Mouse (Mus musculus) layer of hippocampus, adult 11-12 months (tissue): ENCODE data around the gene Exosc10.

ENCODE experiments used
- DNase-seq: peaks from one replicate; pipeline ENCODE4 v3.0.0; 2022; ENCODE audit warnings: low spot score

The Exosc10 gene

GRCm38 (mm10) chr4:148570693-148571295, 12.6 kb downstream of the Exosc10 start:
- no peak for DNase-seq

DNA sequence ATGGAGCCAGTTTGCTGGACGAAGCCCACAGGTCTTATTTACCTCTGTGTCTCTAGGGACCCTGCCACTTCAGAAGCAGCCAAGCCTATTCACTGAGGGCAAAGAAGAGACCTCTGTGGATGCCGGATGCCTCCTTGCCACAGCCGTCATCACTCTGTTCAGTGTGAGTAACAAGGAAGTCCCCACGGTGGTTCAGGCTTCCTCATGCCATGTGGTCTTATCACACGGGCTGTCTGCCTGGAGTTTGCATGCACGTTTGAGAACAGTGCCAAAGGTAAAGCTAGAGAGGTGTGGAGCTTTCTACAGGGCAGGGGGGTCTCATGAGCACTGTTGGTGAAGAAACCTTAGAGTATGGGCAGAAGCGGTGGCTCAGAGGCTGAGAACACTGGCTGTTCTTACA, 15.0 kb downstream of the Exosc10 start:
- DNase-seq, result no peak

- no peak for DNase-seq
Observed at GRCm38 (mm10) chr4:148580765-148581164, 22.5 kb downstream of the Exosc10 start.

GRCm38 (mm10) chr4:148581422-148581821, 23.2 kb downstream of the Exosc10 start:
- DNase-seq, result no peak

DNA sequence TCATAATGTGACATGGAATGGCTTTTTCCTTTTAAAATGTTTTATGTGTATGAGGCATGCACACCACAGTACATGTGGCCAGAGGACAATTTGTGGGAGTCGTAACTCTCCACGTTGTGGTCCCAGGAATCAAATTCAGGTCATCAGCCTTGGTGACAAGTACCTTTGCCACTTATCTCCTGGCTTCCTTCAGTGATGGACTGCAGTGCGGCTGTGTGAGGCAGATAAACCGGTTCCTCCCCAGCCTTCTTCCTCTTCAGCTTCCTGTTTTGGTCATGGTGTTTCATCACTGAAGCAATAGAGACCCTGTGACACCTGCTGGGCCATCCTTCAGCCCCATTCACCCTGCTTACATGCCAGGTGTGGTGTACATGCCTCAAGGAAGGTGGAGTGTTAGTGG, 25.0 kb downstream of the Exosc10 start:
- no peak for DNase-seq

- no peak for DNase-seq
Observed at GRCm38 (mm10) chr4:148586648-148587047, 28.4 kb downstream of the Exosc10 start.

- peak; percentile 41 for DNase-seq
Observed at GRCm38 (mm10) chr4:148588793-148589192, 30.6 kb downstream of the Exosc10 start.

DNA sequence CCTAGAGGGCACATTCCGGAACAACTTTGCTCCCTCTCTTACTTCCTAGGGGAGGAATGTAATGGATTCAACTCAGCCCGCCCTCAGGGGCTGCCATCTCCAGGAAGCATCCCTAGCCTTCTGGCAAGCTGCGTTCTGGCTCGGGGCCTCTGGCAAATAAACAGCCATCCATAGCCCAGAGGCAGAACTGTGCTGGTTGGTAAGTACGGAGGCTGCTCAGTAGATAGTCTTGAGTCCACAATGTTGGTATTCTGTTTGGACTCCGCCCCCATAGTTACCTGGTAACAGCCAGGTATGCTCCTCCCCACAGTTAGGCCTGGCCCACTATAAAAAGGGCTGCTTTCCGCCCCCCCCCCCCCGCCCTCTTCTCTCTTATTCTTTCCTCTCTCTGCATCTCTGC, 31.3 kb downstream of the Exosc10 start:
- DNase-seq, result no peak

GRCm38 (mm10) chr4:148590421-148591170, 32.4 kb downstream of the Exosc10 start:
- no peak for DNase-seq

- peak; percentile 99 for DNase-seq
Observed at GRCm38 (mm10) chr4:148591171-148591630, 33.0 kb downstream of the Exosc10 start, which contains the start of gene Srm. Gene Srm (plus strand): TSS chr4:148591503.

DNA sequence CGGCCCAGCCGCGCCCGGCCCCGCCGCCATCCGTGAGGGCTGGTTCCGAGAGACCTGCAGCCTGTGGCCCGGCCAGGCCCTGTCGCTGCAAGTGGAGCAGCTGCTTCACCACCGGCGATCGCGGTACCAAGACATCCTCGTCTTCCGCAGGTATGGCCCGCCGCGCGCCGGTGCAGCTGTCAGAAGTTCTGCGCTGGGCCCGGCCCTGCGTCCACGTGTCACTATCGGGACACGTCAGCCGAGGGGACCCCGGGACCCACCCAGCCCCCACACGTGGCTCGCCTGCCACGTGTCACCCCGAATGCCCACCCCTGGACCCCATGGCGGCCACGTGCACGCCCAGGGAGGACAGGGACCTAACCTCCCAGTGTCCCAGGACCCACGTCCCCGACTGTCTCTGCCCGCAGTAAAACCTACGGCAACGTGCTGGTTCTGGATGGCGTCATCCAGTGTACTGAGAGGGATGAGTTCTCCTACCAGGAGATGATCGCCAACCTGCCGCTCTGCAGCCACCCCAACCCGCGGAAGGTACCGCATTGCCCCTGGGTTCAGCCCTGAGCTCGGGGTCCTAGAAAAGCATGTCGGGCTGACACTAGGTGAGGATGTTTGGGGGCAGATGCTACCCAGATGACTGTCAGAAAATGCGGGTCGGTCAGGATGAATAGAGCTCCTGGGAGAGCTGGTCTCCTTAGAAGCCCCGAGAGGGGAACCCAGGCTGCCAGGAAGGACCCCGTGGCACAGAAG, 33.6 kb downstream of the Exosc10 start:
- no peak for DNase-seq

GRCm38 (mm10) chr4:148593996-148594395, 35.8 kb downstream of the Exosc10 start:
- DNase-seq, result no peak

DNA sequence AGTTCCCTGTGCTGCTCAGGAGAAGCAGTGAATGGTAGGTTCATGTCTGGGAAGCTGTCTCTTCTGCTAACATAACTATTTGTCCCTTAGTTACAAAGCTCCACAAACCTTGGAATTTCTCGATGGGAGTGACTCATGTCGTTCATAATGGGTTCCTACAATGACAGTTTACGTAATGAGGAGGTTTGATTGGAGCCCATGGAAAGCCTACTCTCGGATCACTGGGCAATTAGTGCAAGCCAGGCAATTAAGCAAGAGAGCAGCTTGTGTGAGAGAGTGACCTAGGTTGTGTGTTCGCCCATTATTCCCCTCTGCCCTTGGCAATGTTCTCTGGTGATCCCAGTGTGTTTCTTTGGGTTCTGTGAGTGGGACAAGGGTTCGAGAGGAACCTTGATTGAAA, 37.7 kb downstream of the Exosc10 start:
- DNase-seq, result no peak

- DNase-seq, result no peak
Observed at GRCm38 (mm10) chr4:148596731-148597130, 38.5 kb downstream of the Exosc10 start.

DNA sequence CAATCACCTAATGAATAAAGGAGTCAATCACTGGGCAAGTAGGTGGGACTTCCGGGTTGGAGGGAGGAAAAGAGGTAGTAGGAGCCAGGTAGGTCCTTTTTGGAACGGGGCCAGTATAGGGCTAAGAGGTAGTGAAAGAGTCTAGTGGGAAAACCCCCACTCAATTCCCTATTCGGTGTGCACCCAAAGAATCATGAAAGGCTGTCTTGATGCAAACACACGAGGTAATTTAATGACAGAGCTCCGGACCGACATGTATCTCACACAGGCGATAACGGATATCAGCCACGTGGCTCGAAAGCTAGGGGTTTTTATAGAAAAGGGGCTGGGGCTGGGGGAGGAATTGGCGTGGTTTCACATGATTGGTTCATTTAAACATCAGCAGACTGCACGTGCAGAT, 40.6 kb downstream of the Exosc10 start:
- no peak for DNase-seq

DNA sequence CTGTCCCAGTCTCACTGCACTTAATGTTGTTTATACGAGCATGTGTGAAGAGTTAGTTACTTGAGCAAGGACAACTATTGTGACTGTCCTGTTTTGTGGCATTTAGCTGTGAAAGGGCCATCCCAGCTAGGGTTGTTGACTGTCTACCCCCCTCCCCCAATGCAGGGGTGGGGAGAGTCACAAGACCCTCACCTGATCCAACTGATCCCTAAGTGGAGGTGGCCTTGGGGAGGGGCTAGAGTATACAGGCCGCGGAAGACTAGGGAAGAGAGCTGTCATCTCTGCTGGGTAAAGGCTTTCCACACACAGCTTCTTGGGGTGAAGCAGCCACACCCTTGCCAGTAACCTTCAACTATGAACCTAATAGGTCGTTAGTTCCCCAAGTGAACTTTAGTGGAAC, 42.1 kb downstream of the Exosc10 start:
- no peak for DNase-seq

- no peak for DNase-seq
Observed at GRCm38 (mm10) chr4:148601871-148602270, 43.6 kb downstream of the Exosc10 start.

DNA sequence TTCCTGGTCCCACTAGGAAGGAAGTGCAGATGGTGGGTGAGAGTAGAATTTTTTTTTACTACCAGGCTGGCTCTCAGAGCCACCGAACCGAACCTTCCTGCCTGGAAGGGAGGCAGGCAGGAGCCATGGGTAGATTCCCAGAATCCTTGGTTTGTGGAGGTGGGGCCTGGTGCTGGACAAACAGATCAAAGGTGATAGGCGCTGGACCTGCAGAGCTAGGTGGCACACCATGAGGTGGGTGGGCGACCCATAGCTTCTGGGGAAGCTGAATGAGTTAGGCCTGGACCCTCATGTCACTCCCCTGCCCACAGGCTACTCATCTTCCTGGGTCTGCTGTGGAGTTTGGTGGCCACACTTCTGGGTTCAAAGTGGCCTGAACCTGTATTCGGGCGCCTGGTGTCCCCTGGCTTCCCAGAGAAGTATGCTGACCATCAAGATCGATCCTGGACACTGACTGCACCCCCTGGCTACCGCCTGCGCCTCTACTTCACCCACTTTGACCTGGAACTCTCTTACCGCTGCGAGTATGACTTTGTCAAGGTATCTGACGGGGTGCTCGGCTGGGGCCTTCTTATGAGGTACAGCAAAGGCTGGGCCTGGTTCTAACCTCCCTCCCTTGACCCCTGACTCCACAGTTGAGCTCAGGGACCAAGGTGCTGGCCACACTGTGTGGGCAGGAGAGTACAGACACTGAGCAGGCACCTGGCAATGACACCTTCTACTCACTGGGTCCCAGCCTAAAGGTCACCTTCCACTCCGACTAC, 44.3 kb downstream of the Exosc10 start, which contains the start of gene Masp2:
TSS of gene Masp2 (plus strand) at position 198 of the 764 bp plus-strand sequence.
- DNase-seq, result no peak

DNA sequence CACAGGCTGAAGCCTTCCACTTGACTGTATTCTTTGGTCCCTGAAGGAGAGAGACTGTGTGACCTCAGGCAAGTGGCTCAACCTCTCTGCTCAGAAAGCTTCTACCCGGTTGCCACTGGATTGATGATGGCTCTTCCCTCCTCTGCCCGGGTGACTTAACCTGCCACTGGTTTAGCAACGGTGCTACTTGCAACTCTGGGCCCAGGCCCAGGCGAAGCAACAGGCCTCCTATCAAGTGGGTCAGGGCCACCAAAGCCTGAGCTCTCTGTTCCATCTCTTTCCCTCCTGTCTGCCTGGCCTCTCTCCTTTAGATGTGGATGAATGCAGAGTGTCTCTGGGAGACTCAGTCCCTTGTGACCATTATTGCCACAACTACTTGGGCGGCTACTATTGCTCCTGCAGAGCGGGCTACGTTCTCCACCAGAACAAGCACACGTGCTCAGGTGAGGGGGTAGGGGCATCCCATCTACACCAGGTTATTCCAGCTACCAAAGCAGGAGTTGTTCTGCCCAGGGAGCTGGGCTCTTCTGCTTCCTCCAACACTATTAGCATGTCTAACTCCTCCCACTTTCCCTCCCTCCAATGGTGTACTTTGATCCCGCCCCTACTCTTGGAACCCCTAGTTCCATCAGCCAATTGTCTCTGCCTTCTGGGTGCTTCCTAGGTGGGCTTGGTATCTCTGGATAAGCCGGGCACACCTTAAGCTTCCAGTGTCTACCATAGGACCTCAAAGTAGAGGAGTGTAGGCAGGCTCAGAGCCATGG, 45.3 kb downstream of the Exosc10 start:
- no peak for DNase-seq

DNA sequence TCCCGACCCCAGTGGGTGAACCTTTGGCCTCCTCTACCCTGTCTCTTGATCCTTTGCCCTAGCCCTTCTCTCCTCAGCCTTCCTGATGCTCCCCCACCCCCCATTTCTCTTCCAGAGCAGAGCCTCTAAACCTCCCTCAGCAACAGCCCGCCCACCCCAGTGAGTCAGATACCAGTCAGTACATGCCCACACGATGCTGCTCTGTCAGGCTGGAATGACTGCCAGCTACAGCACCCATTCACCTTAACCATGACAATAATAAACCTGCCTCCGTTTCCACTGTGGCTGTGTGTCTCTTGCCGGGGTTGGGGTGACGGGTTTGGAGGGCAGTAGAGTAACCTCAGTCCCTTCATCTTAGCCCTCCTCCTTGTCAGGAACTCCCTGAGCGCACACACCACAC, 45.9 kb downstream of the Exosc10 start:
- peak; percentile 60 for DNase-seq

- DNase-seq, result peak; percentile 65
Observed at GRCm38 (mm10) chr4:148604541-148605165, 46.4 kb downstream of the Exosc10 start.
